Mouse (Mus musculus) right cerebral cortex, adult 2 months (tissue): ENCODE results near the gene Smc3.
A peak's percentile ranks its signal among the peaks of the same experiment; 100 is the strongest.
"Not testable (repeated sequence)": the region's sequence is repeated elsewhere in the genome, so short reads cannot be mapped to it uniquely, and the experiment has no call there.

ENCODE experiments used
- DNase-seq, 2 experiments: peaks; one replicate each; pipeline ENCODE4 v3.0.0; 2021 to 2022; ENCODE audit warnings: low spot score in 2 of 2

Gene Smc3

GRCm38 (mm10) chr19:53653624-53654467 is 53.6 kb downstream of the Smc3 start:
- no peak for DNase-seq

GRCm38 (mm10) chr19:53656443-53656842 is 56.2 kb downstream of the Smc3 start:
- DNase-seq = not testable (repeated sequence)

GRCm38 (mm10) chr19:53657437-53657836 is 57.2 kb downstream of the Smc3 start:
- DNase-seq = no peak

- no peak for DNase-seq
Observed at GRCm38 (mm10) chr19:53660722-53661420, 60.7 kb downstream of the Smc3 start.

GRCm38 (mm10) chr19:53661938-53662722 is 61.9 kb downstream of the Smc3 start:
- DNase-seq = no peak

GRCm38 (mm10) chr19:53664831-53665230 is 64.6 kb downstream of the Smc3 start:
- DNase-seq = no peak

DNA sequence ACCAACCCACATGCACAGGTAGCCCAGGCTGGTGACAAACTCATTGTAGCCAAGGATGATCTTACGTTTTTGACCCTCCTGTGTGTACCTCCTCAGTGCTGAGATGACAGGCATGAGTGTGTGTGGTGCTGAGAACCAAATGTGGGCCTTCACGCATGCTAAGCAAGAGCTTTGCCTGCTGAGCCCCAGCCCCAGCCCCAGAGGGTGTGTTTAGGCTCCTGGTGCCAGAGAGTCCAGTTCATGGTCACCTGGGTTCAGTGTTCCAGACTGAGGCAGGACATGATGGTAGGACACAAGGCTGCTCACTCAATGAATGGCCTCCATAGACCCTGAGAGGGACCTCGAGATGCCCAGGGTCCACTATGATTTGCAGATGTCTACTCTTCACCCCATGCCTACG is 65.2 kb downstream of the Smc3 start:
- no peak for DNase-seq

GRCm38 (mm10) chr19:53666708-53667107 is 66.5 kb downstream of the Smc3 start:
- no peak for DNase-seq

DNA sequence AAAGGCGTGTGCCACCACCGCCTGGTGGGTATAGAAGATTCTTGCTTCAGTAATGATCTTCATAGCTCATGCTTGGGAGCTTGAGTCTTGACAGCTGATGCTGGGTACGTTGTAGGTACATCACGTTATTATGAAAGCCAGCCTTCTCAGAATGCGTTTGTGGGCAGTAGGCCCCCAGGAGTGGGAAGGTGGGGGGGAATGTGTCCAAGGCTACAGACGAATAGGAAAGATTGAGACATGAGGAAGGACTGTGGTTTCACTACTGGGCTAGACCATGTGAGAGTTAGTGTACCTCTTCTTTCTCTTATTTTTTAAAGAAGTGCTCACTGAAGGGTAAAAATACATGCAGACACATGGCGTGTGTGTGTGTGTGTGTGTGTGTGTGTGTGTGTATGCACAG is 68.6 kb downstream of the Smc3 start:
- DNase-seq = no peak

DNA sequence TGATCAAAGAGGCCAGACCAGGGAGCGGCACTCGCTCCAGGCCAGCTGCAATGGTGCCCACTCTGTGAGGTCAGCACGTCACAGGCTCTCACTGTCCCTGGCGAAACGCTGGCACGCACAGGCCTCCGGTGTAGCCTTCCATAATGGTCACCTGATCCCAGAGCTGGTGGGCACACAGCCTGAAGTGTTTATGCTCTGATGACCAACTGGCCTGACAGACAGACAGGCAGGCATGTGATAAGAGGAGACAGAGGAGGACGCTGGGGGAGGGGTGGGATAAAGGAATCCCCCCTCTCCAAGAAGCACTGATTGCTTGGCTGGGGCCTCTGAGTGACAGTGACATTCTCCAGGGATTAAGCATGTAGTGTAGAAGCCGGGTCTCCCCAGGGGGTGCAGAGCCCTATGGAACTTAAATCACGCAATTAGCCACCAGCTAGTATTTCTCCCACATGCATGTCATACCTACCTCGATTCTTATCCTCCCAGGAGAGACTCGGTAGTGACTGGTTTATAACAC is 70.5 kb downstream of the Smc3 start:
- DNase-seq = no peak

- DNase-seq = no peak
Observed at GRCm38 (mm10) chr19:53671432-53671831, 71.2 kb downstream of the Smc3 start.

GRCm38 (mm10) chr19:53674131-53674925 is 74.1 kb downstream of the Smc3 start:
- DNase-seq = no peak

DNA sequence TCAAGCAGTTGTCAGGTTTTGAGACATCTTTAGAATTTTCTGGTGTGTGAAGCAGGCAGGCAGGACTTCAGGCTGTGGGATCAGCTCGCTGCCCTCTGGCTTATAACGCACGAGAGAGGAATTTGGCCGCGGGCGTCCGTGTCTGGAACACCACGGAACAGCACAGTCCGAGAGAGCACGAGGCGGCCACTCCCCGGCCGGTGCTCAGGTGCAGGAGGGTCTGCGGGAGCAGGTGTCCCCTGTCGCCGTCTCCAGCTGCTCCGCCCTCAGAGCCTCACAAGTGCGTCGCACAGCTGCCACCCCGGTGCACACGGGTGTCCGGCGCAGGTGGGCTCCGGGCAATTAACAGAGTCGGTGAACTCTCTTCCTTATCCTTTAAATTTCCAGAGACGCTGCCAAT is 76.0 kb downstream of the Smc3 start:
- no peak for DNase-seq

DNA sequence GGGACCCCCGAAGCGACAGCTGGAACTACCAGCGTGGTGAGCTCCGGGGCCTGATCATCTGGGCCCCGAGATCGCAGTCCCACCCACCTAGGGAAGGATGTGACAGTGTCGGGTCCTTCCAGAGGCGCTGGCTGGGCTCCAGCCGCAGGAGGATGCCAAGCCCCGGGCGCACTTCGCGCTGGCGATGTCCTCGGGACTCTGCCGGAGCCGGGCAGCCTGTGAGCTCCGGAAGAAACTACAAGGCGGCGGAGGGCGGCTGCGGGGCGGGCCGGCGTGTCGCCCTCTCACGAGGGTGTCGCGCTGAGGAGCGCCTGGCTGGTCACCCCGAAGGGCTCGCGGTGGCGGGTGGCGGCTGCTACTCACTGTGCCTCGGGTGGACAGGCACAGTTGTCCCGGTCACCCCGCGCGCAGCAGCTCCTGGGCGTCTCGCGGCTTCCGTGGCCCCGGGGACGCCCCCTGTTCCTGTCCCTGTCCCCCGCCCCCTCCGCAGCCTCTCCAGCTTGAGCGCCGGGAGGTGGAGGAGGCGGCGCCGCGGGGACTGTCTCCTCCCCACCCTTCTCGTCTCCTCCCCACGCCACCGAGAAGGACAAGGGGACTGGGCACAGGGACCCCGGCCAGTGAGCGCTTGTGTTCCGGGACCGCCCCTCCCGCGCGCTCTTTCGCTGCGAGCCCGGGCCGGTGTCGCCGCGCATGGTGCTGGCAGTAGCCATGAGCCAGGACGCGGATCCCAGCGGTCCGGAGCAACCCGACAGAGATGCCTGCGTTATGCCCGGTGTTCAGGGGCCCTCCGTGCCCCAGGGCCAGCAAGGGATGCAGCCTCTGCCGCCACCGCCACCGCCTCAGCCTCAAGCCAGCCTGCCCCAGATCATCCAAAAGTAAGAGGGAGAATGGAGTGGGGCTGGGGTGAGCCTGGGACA is 76.8 kb downstream of the Smc3 start, which contains the start of gene Rbm20:
Rbm20 (plus strand) TSS at position 589 of the 917 bp plus-strand sequence.
- peak in 1 of 2 experiments; percentile 26 for DNase-seq

DNA sequence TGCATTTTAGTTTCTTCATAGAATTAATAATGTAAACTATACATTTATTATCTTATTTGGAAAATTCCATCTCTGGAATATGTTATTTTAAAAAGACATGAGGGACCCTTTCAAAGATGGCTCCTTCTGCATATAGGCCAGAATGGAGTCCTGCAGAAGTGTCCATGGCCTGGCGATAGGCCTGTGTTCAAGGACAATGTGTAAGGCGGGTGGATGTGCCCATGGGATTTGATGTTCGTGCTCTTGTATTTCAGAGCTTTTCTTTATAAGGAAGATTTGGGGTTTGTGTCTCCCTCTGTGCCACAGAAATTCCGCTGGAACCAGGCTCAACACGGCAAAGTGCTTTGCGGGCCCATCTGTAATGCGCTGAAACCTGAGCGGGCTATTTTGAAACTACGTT is 79.0 kb downstream of the Smc3 start:
- no peak for DNase-seq

DNA sequence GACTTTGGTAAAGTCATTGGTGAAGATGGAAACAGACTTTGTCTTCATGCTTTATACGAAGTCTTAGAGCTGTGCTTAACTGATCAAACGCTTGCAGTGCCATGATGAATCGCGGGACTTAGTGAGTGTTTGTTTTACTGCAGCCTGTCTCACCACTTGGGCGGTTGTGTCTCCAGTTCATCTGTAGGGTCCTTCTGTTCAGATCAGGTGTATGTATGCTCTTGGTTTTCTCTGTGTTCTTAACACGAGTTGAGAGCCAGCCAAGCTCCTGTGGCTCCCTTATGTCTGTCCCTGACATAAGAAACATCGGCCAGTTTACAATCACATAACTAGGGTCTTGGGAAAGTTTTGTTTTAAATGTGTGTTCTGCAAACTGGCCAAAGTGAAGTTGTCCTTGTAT is 79.8 kb downstream of the Smc3 start:
- no peak for DNase-seq

DNA sequence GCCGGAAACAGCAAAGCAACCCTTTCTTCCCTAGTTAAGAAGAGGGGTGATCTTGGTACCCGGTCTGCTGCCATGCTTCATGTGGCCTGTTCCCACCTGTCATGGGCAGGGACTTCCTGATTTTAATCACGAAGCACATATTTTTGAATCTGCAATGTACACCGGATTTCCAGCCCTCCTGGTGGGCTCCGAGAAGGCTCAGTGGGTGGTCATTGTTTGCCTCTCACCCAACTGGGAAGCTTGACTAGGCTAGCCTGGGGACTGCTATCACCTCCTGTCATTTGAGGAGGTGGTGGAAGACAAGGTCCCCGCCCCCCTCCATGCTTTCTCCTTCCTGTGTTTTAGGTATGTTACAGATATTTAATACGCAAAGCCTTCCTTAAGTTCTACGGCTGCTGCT is 82.2 kb downstream of the Smc3 start:
- no peak for DNase-seq

- DNase-seq = no peak
Observed at GRCm38 (mm10) chr19:53687592-53687991, 87.4 kb downstream of the Smc3 start.

DNA sequence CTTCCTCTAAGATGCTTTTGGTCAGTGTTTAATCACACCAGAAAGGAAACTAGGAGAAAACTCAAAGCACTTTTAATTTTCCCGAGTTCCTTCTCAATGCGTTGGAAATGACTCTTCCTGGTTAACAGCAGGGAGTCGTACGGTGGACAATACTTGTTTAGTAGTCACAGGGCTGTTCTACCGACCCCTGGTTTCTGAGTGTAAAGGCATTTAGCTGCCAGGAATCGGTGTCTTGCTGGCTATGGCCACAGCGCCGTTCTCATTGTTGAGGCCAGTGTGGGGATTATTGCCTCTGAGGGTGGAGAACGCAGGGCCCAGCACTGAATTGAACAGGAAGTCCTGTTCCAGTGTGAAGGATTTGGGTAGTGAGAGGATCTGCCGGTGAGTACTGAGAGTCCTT is 90.6 kb downstream of the Smc3 start:
- no peak for DNase-seq

GRCm38 (mm10) chr19:53694020-53694419 is 93.8 kb downstream of the Smc3 start:
- DNase-seq = no peak
